Mouse (Mus musculus) small intestine, adult 2 months (tissue): ENCODE results near the gene Klc3. TPM values are rescaled to one million over a fixed set of nuclear protein-coding genes. Genes with fewer than 3 reads are reported as not detected.

Experiments
- H3K27ac ChIP-seq: fragments of 200-500 bp; 2 replicates; pipeline ENCODE4 v1.5.1; 2012; ENCODE audit warnings: low read depth, low read length, control low read depth, inconsistent platforms; ENCODE audit not compliant: insufficient read depth
- H3K27me3 ChIP-seq: fragments of 200-500 bp; 2 replicates; pipeline ENCODE4 v1.6.1; 2012; ENCODE audit warnings: mild to moderate bottlenecking, moderate library complexity, low read length, inconsistent platforms; ENCODE audit not compliant: control insufficient read depth, insufficient read depth
- H3K36me3 ChIP-seq: fragments of 200-500 bp; 2 replicates; pipeline ENCODE4 v1.6.1; 2012; ENCODE audit warnings: mild to moderate bottlenecking, low read length, control low read depth, inconsistent platforms; ENCODE audit not compliant: control insufficient read depth, insufficient read depth
- H3K4me1 ChIP-seq: fragments of 200-500 bp; 2 replicates; pipeline ENCODE4 v1.6.1; 2012; ENCODE audit warnings: low read length, inconsistent platforms, mixed read lengths; ENCODE audit not compliant: control insufficient read depth, insufficient read depth, insufficient read length
- H3K4me3 ChIP-seq: fragments of 200-500 bp; 2 replicates; pipeline ENCODE4 v1.5.1; 2012; ENCODE audit warnings: low read depth, mild to moderate bottlenecking, control low read depth, inconsistent platforms, low read length, moderate library complexity
- CTCF ChIP-seq: fragments of 200-500 bp; IDR thresholded peaks from 2 replicates; pipeline ENCODE4 v1.5.1; 2012; ENCODE audit warnings: low read depth, mild to moderate bottlenecking, control low read depth, inconsistent platforms, low read length, moderate library complexity, mixed read lengths; ENCODE audit not compliant: insufficient replicate concordance, insufficient read length; ENCODE audit errors: extremely low read depth
- POLR2A ChIP-seq: fragments of 200-500 bp; IDR thresholded peaks from 2 replicates; pipeline ENCODE4 v1.6.1; 2012; ENCODE audit warnings: low read depth, mild to moderate bottlenecking, control low read depth, inconsistent platforms, low read length, moderate library complexity
- WGBS: fragments of 180-500 bp; shearing (Covaris S2); methylation state at CpG from one replicate; pipeline ENCODE4 v1.1.7; 2018; 5-methylcytosine and 5-hydroxymethylcytosine counted together
- polyA plus RNA-seq: library from polyadenylated mRNA; depleted of rRNA; stranded (reverse); fragments of >200 nt; gene quantifications from 2 replicates; pipeline ENCODE4 v1.2.3, GENCODE M21; 2012

The Klc3 gene
- polyA plus RNA-seq, 1 experiment = 2.6 TPM

GRCm38 (mm10) chr7:19423083-19423482, 19.2 kb upstream of the Klc3 start:
- TF ChIP-seq CTCF = no peak
- TF ChIP-seq POLR2A = no peak
- Histone ChIP-seq H3K27me3 (0 out of 2 replicates have a peak, but pooled peaks cover 3% of the 10 kb centered on the region), H3K27ac (no peak overlapping the region), H3K4me1 (peaks cover 9% of the 10 kb centered on the region), H3K36me3 (peaks cover 23% of the 10 kb centered on the region), H3K4me3 (no peak overlapping the region)
- WGBS = 86% methylated on average over 3 of the region's 3 CpGs

- TF ChIP-seq CTCF (no peak), POLR2A (no peak)
- H3K4me3 ChIP-seq = peak overlapping the region; percentile 66
- peaks cover 9% of the 10 kb centered on the region for H3K4me1 ChIP-seq
- no peak overlapping the region for H3K27ac ChIP-seq
- WGBS = 8% methylated on average over 43 of the region's 43 CpGs
- H3K27me3 ChIP-seq = peaks cover 8% of the 10 kb centered on the region
- H3K36me3 ChIP-seq = peaks cover 6% of the 10 kb centered on the region
Observed at GRCm38 (mm10) chr7:19420821-19421636, 17.1 kb upstream of the Klc3 start.

- peaks cover 9% of the 10 kb centered on the region for H3K4me1 ChIP-seq
- H3K4me3 ChIP-seq = 0 out of 2 replicates have a peak overlapping the region, but pooled peaks have one; percentile 9
- TF ChIP-seq POLR2A (no peak), CTCF (no peak)
- H3K27ac ChIP-seq = no peak overlapping the region
- WGBS = 5% methylated on average over 28 of the region's 28 CpGs
- H3K27me3 ChIP-seq = peaks cover 8% of the 10 kb centered on the region
- no peaks in the 10 kb centered on the region; the same call in 1 of the 2 replicates for H3K36me3 ChIP-seq
Observed at GRCm38 (mm10) chr7:19420121-19420520, 16.2 kb upstream of the Klc3 start.

GRCm38 (mm10) chr7:19416590-19416989, 12.7 kb upstream of the Klc3 start:
- WGBS = 65% methylated on average over 15 of the region's 15 CpGs

GRCm38 (mm10) chr7:19413525-19413924, 9.6 kb upstream of the Klc3 start:
- 43% methylated on average over 3 of the region's 3 CpGs for WGBS
- H3K27me3 ChIP-seq = peaks cover 6% of the 10 kb centered on the region
- no peaks in the 10 kb centered on the region for H3K4me1 ChIP-seq
- no peaks in the 10 kb centered on the region for H3K36me3 ChIP-seq
- TF ChIP-seq POLR2A (no peak), CTCF (no peak)
- no peak overlapping the region for H3K4me3 ChIP-seq
- H3K27ac ChIP-seq = no peak overlapping the region

More at GRCm38 (mm10) chr7:19416590-19416989, 12.7 kb upstream of the Klc3 start:
- H3K4me1 ChIP-seq = peaks cover 8% of the 10 kb centered on the region
- H3K4me3 ChIP-seq = no peak overlapping the region
- no peak for TF ChIP-seq CTCF
- no peak for TF ChIP-seq POLR2A
- no peaks in the 10 kb centered on the region for H3K36me3 ChIP-seq
- H3K27ac ChIP-seq = no peak overlapping the region
- peaks cover 8% of the 10 kb centered on the region for H3K27me3 ChIP-seq

- Histone ChIP-seq H3K4me3 (no peak overlapping the region), H3K27ac (no peak overlapping the region), H3K4me1 (no peaks in the 10 kb centered on the region; the same call in 1 of the 2 replicates), H3K27me3 (peaks cover 3% of the 10 kb centered on the region), H3K36me3 (no peaks in the 10 kb centered on the region)
- WGBS = 71% methylated on average over 5 of the region's 5 CpGs
- TF ChIP-seq POLR2A (no peak), CTCF (no peak)
Observed at GRCm38 (mm10) chr7:19411783-19412182, 7.9 kb upstream of the Klc3 start.

GRCm38 (mm10) chr7:19410766-19411344, 7.0 kb upstream of the Klc3 start:
- WGBS = 58% methylated on average over 11 of the region's 11 CpGs
- no peaks in the 10 kb centered on the region; the same call in 1 of the 2 replicates for H3K27me3 ChIP-seq
- TF ChIP-seq CTCF (no peak), POLR2A (no peak)
- no peak overlapping the region for H3K27ac ChIP-seq
- H3K4me1 ChIP-seq = no peaks in the 10 kb centered on the region; the same call in 1 of the 2 replicates
- H3K4me3 ChIP-seq = peak overlapping the region; percentile 18; the same call in 1 of the 2 replicates
- H3K36me3 ChIP-seq = no peaks in the 10 kb centered on the region
